14 mouse cellular contexts compared by ENCODE assay signal in genomic region chr10:38010452-38010851, GRCm38 (mm10).
"Had no signal": no experiment of that assay in that cellular context is flagged by ENCODE, and none has a peak within 500 bp of the region (broad histone marks: within the 10 kb centered on the region; RNA-seq: fewer than 3 reads in every experiment).

No protein-coding gene starts in this region.

- H3K4me2 ChIP-seq: limb, embryonic 15.5 days; liver, embryonic 12.5 days; midbrain, embryonic 12.5 days; neural tube, embryonic 13.5 days; stomach, embryonic 15.5 days had no signal

- ATAC-seq: liver, embryonic 12.5 days; midbrain, embryonic 16.5 days had no signal

- H3K9ac ChIP-seq: limb, embryonic 15.5 days; liver, embryonic 12.5 days; midbrain, embryonic 12.5 days; neural tube, embryonic 13.5 days; stomach, embryonic 15.5 days had no signal

- H3K27ac ChIP-seq: kidney, postnatal 0 days; limb, embryonic 15.5 days; liver, embryonic 12.5 days; midbrain, embryonic 12.5 days; neural tube, embryonic 13.5 days; stomach, embryonic 15.5 days had no signal

- H3K27me3 ChIP-seq: limb, embryonic 15.5 days; liver, embryonic 12.5 days; midbrain, embryonic 12.5 days; neural tube, embryonic 13.5 days; stomach, embryonic 15.5 days had no signal

- H3K9me3 ChIP-seq: limb, embryonic 15.5 days; liver, embryonic 12.5 days; midbrain, embryonic 12.5 days; neural tube, embryonic 13.5 days; stomach, embryonic 15.5 days had no signal

- DNase-seq: kidney, adult 9 months; kidney, postnatal 36 days; retina, postnatal 1 day; right cerebral cortex, postnatal 4 days; spleen, adult 18-20 months; thymus, adult 2 months; thymus, postnatal 25 days had no signal

- H3K4me1 ChIP-seq: limb, embryonic 15.5 days; liver, embryonic 12.5 days; midbrain, embryonic 12.5 days; neural tube, embryonic 13.5 days; stomach, embryonic 15.5 days had no signal

- H3K36me3 ChIP-seq: limb, embryonic 15.5 days; liver, embryonic 12.5 days; midbrain, embryonic 12.5 days; neural tube, embryonic 13.5 days; stomach, embryonic 15.5 days had no signal

- H3K4me3 ChIP-seq: limb, embryonic 15.5 days; liver, embryonic 12.5 days; midbrain, embryonic 12.5 days; neural tube, embryonic 13.5 days; stomach, embryonic 15.5 days had no signal
